Mouse (Mus musculus) heart, adult 2 months (tissue): ENCODE data around the gene Clca2. TPM values are rescaled to one million over a fixed set of nuclear protein-coding genes. Genes with fewer than 3 reads are reported as not detected.
"Not testable (repeated sequence)": the region's sequence is repeated elsewhere in the genome, so short reads cannot be mapped to it uniquely, and the experiment has no call there.

ENCODE experiments used
- DNase-seq, 2 experiments: peaks; one replicate each; pipeline ENCODE4 v3.0.0; 2021
- H3K27ac ChIP-seq: fragments of 200-600 bp; 2 replicates; pipeline ENCODE4 v1.8.1; 2022
- H3K27me3 ChIP-seq: fragments of 200-500 bp; 2 replicates; pipeline ENCODE4 v1.6.1; 2012; ENCODE audit warnings: mild to moderate bottlenecking, low read length, inconsistent platforms, mixed read lengths; ENCODE audit not compliant: control insufficient read depth, insufficient read depth
- H3K36me3 ChIP-seq: fragments of 200-500 bp; 2 replicates; pipeline ENCODE4 v1.6.1; 2012; ENCODE audit warnings: low read length, inconsistent platforms; ENCODE audit not compliant: control insufficient read depth, insufficient read depth
- H3K4me1 ChIP-seq: fragments of 200-500 bp; 2 replicates; pipeline ENCODE4 v1.6.1; 2011; ENCODE audit warnings: low read length; ENCODE audit not compliant: control insufficient read depth, insufficient read depth
- H3K4me3 ChIP-seq: fragments of 200-600 bp; 2 replicates; pipeline ENCODE4 v1.8.1; 2022
- H3K79me2 ChIP-seq: fragments of 200-500 bp; replicated peaks from 2 replicates; pipeline ENCODE4 v1.6.1; 2012; ENCODE audit warnings: mild to moderate bottlenecking, inconsistent platforms, low read length, moderate library complexity, mixed read lengths; ENCODE audit not compliant: control insufficient read depth, insufficient read depth
- H3K9ac ChIP-seq: fragments of 200-500 bp; 2 replicates; pipeline ENCODE4 v1.6.1; 2012; ENCODE audit warnings: low read depth, mild to moderate bottlenecking, control low read depth, inconsistent platforms, low read length, mixed read lengths
- CTCF ChIP-seq: fragments of 200-600 bp; IDR thresholded peaks from 2 replicates; pipeline ENCODE4 v1.8.1; 2022; ENCODE audit warnings: antibody characterized with exemption, mild to moderate bottlenecking, moderate library complexity
- EP300 ChIP-seq: fragments of 200-500 bp; IDR thresholded peaks from 2 replicates; pipeline ENCODE4 v1.6.1; 2011; ENCODE audit warnings: low read depth, low read length, control low read depth; ENCODE audit not compliant: insufficient read depth
- POLR2A ChIP-seq: fragments of 200-500 bp; IDR thresholded peaks from 2 replicates; pipeline ENCODE4 v1.6.1; 2011; ENCODE audit warnings: mild to moderate bottlenecking, low read depth, low read length, control low read depth; ENCODE audit not compliant: insufficient read depth
- WGBS: fragments of 180-500 bp; shearing (Covaris S2); methylation state at CpG from one replicate; pipeline ENCODE4 v1.1.7; 2018; 5-methylcytosine and 5-hydroxymethylcytosine counted together
- intact Hi-C: fragments of 180-260 bp; cut with DNase I; formaldehyde crosslinking; loops from one replicate; pipeline ENCODE4 v1.15.1; 2025
- polyA plus RNA-seq: library from polyadenylated mRNA; depleted of rRNA; stranded (reverse); fragments of >200 nt; gene quantifications from 2 replicates; pipeline ENCODE4 v1.2.3, GENCODE M21; 2012
- total RNA-seq, 2 experiments: library from RNA; stranded (reverse); gene quantifications; 2 replicates each; pipeline ENCODE4 v1.2.3; 2021

The Clca2 gene
- total and polyA plus RNA-seq, 3 experiments = 0.06 to 0.11 (median 0.10) TPM

DNA sequence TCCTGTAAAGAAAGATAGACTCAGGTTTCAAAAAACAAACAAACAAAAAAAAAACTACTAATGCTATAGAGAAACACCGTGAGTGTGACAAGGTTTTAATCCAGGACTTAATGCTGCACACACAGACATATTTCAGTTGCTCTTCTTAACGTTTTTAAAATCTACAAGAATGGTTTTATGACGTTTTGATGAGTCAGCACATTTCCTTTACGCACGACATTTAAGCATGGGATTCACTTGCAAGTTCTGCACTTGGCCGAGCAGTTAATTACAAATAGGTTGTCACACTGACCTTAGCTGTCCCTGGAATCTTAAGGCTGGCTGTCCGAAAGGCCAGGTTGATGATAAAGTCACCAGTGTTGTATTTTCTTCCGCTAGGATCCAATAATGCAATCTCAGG, 18.3 kb downstream of the Clca2 start:
- Histone ChIP-seq H3K4me3 (no peak overlapping the region), H3K79me2 (no peaks in the 10 kb centered on the region), H3K4me1 (no peaks in the 10 kb centered on the region), H3K27me3 (no peaks in the 10 kb centered on the region), H3K9ac (no peak overlapping the region), H3K27ac (no peak overlapping the region), H3K36me3 (no peaks in the 10 kb centered on the region)
- 76% methylated on average over 8 of the region's 8 CpGs for WGBS
- DNase-seq = no peak
- TF ChIP-seq POLR2A (no peak), CTCF (no peak), EP300 (no peak)
- intact Hi-C loops = no loop called here

- no peak for TF ChIP-seq CTCF
- TF ChIP-seq POLR2A = no peak
- Histone ChIP-seq H3K27ac (no peak overlapping the region), H3K4me1 (no peaks in the 10 kb centered on the region), H3K79me2 (no peaks in the 10 kb centered on the region), H3K27me3 (no peaks in the 10 kb centered on the region), H3K4me3 (no peak overlapping the region), H3K36me3 (no peaks in the 10 kb centered on the region), H3K9ac (no peak overlapping the region)
- no peak for DNase-seq
- intact Hi-C loops = no loop called here
- WGBS = 77% methylated on average over 6 of the region's 6 CpGs
These were observed 20.8 kb downstream of the Clca2 start for GRCm38 (mm10) chr3:145078405-145078804.

GRCm38 (mm10) chr3:145072339-145072738, 26.9 kb downstream of the Clca2 start:
- no peaks in the 10 kb centered on the region for H3K27me3 ChIP-seq
- H3K79me2 ChIP-seq = no peaks in the 10 kb centered on the region
- 85% methylated on average over 3 of the region's 3 CpGs for WGBS
- no peak overlapping the region for H3K9ac ChIP-seq
- TF ChIP-seq POLR2A (no peak), EP300 (no peak), CTCF (no peak)
- no peak for DNase-seq
- no peaks in the 10 kb centered on the region for H3K4me1 ChIP-seq
- intact Hi-C loops = no loop called here
- no peak overlapping the region for H3K4me3 ChIP-seq
- no peak overlapping the region for H3K27ac ChIP-seq
- no peaks in the 10 kb centered on the region for H3K36me3 ChIP-seq

- Histone ChIP-seq H3K27me3 (no peaks in the 10 kb centered on the region), H3K4me3 (no peak overlapping the region), H3K9ac (no peak overlapping the region), H3K79me2 (no peaks in the 10 kb centered on the region), H3K36me3 (no peaks in the 10 kb centered on the region), H3K4me1 (no peaks in the 10 kb centered on the region), H3K27ac (no peak overlapping the region)
- intact Hi-C loops = no loop called here
- 73% methylated on average over 4 of the region's 4 CpGs for whole genome bisulfite sequencing
- TF ChIP-seq EP300 (no peak), CTCF (no peak), POLR2A (no peak)
- no peak for DNase-seq
These were observed 30.3 kb downstream of the Clca2 start for GRCm38 (mm10) chr3:145068964-145069363.

- intact Hi-C loops, H3K4me1 ChIP-seq, H3K9ac ChIP-seq, H3K4me3 ChIP-seq, H3K36me3 ChIP-seq, DNase-seq, H3K79me2 ChIP-seq, H3K27ac ChIP-seq, H3K27me3 ChIP-seq: not testable (repeated sequence)
- WGBS = 96% methylated on average over 3 of the region's 3 CpGs
These were observed 44.1 kb downstream of the Clca2 start for GRCm38 (mm10) chr3:145055138-145055537.

- DNase-seq = no peak
- Histone ChIP-seq H3K4me3 (no peak overlapping the region), H3K79me2 (no peaks in the 10 kb centered on the region), H3K27ac (no peak overlapping the region), H3K27me3 (no peaks in the 10 kb centered on the region), H3K36me3 (no peaks in the 10 kb centered on the region), H3K9ac (no peak overlapping the region), H3K4me1 (no peaks in the 10 kb centered on the region)
- intact Hi-C loops = no loop called here
- 27% methylated on average over 3 of the region's 3 CpGs for WGBS
- no peak for TF ChIP-seq POLR2A
These were observed 49.4 kb downstream of the Clca2 start for GRCm38 (mm10) chr3:145049820-145050219.

- Histone ChIP-seq H3K4me3 (no peak overlapping the region), H3K36me3 (no peaks in the 10 kb centered on the region), H3K79me2 (no peaks in the 10 kb centered on the region), H3K9ac (no peak overlapping the region), H3K27ac (no peak overlapping the region), H3K4me1 (no peaks in the 10 kb centered on the region), H3K27me3 (no peaks in the 10 kb centered on the region)
- intact Hi-C loops = no loop called here
- TF ChIP-seq CTCF (no peak), EP300 (no peak), POLR2A (no peak)
- no peak for DNase-seq
- 46% methylated on average over 3 of the region's 3 CpGs for WGBS
These were observed 60.4 kb downstream of the Clca2 start for GRCm38 (mm10) chr3:145038813-145039212.
